Mouse (Mus musculus) midbrain, embryonic 15.5 days (tissue): ENCODE measurements at regions not wholly inside any gene's neighbourhood (a gene's known extent, or its start where the extent isn't known, plus 50 kb on each side); places are given as distances from the start of the nearest gene placed in this dataset.

Source experiments
- ATAC-seq: fragments of 200-750 bp; cut with Nextera tagmentation; replicated peaks from 2 replicates; pipeline ENCODE4 v1.8.0; 2017; ENCODE audit warnings: moderate TSS enrichment
- H3K27ac ChIP-seq: fragments of 300-500 bp; sonication (generic); 2 replicates; pipeline ENCODE4 v1.5.1; 2015; ENCODE audit warnings: mild to moderate bottlenecking, inconsistent platforms
- H3K27me3 ChIP-seq: fragments of 300-500 bp; sonication (generic); replicated peaks from 2 replicates; pipeline ENCODE4 v1.6.1; 2015; ENCODE audit warnings: inconsistent platforms
- H3K36me3 ChIP-seq: fragments of 300-500 bp; sonication (generic); replicated peaks from 2 replicates; pipeline ENCODE4 v1.6.1; 2015; ENCODE audit warnings: inconsistent platforms
- H3K4me1 ChIP-seq: fragments of 300-500 bp; sonication (generic); 2 replicates; pipeline ENCODE4 v1.6.1; 2015; ENCODE audit warnings: inconsistent platforms
- H3K4me2 ChIP-seq: fragments of 300-500 bp; sonication (generic); 2 replicates; pipeline ENCODE4 v1.6.1; 2015; ENCODE audit warnings: inconsistent platforms, mild to moderate bottlenecking, moderate library complexity
- H3K4me3 ChIP-seq: fragments of 300-500 bp; sonication (generic); 2 replicates; pipeline ENCODE4 v1.5.1; 2015; ENCODE audit warnings: mild to moderate bottlenecking, inconsistent platforms
- H3K9ac ChIP-seq: fragments of 300-500 bp; sonication (generic); 2 replicates; pipeline ENCODE4 v1.6.1; 2015; ENCODE audit warnings: mild to moderate bottlenecking, inconsistent platforms
- H3K9me3 ChIP-seq: fragments of 300-500 bp; sonication (generic); 2 replicates; pipeline ENCODE4 v1.6.1; 2016; ENCODE audit warnings: inconsistent platforms
- WGBS: fragments of 180-500 bp; shearing (Covaris S2); methylation state at CpG from one replicate; pipeline ENCODE4 v1.1.7; 2015; ENCODE audit warnings: mixed read lengths; 5-methylcytosine and 5-hydroxymethylcytosine counted together

DNA sequence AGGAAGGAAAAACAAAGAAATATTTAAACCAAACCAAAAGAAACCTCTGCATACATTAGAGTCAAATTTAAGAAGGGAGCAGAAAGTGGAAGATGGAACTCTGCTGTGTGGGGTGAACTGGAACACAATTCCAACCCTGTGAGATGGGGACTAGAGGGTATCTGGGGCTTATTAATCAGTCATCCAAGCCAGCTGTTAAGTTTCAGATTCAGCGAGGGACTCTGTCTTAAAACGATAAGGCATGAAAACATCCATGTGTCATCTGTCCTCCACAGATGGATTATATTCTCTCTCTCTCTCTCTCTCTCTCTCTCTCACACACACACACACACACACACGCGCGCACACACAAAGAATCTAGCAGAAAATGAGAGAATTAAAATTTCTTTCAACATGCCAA, 147.6 kb upstream of the Marcks start:
- H3K9me3 ChIP-seq: no peaks in the 10 kb centered on the region
- no peak for ATAC-seq
- H3K4me1 ChIP-seq: no peaks in the 10 kb centered on the region
- H3K4me3 ChIP-seq: no peak overlapping the region
- H3K27ac ChIP-seq: no peak overlapping the region
- 93% methylated on average over 5 of the region's 5 CpGs for WGBS
- no peaks in the 10 kb centered on the region for H3K27me3 ChIP-seq
- no peak overlapping the region for H3K4me2 ChIP-seq
- H3K9ac ChIP-seq: no peak overlapping the region
- H3K36me3 ChIP-seq: no peaks in the 10 kb centered on the region

GRCm38 (mm10) chr10:37282951-37283350, 144.2 kb upstream of the Marcks start:
- H3K27ac ChIP-seq: no peak overlapping the region
- H3K27me3 ChIP-seq: no peaks in the 10 kb centered on the region
- no peak overlapping the region for H3K9ac ChIP-seq
- ATAC-seq: no peak
- H3K36me3 ChIP-seq: no peaks in the 10 kb centered on the region
- no peak overlapping the region for H3K4me2 ChIP-seq
- H3K4me3 ChIP-seq: no peak overlapping the region
- no peaks in the 10 kb centered on the region for H3K9me3 ChIP-seq
- H3K4me1 ChIP-seq: no peaks in the 10 kb centered on the region

GRCm38 (mm10) chr10:37280823-37281222, 142.1 kb upstream of the Marcks start:
- WGBS: 88% methylated on average over 4 of the region's 4 CpGs
- H3K27me3 ChIP-seq: no peaks in the 10 kb centered on the region
- H3K9ac ChIP-seq: no peak overlapping the region
- ATAC-seq: no peak
- no peak overlapping the region for H3K27ac ChIP-seq
- H3K4me3 ChIP-seq: no peak overlapping the region
- H3K4me2 ChIP-seq: no peak overlapping the region
- no peaks in the 10 kb centered on the region for H3K9me3 ChIP-seq
- no peaks in the 10 kb centered on the region for H3K4me1 ChIP-seq
- no peaks in the 10 kb centered on the region for H3K36me3 ChIP-seq

DNA sequence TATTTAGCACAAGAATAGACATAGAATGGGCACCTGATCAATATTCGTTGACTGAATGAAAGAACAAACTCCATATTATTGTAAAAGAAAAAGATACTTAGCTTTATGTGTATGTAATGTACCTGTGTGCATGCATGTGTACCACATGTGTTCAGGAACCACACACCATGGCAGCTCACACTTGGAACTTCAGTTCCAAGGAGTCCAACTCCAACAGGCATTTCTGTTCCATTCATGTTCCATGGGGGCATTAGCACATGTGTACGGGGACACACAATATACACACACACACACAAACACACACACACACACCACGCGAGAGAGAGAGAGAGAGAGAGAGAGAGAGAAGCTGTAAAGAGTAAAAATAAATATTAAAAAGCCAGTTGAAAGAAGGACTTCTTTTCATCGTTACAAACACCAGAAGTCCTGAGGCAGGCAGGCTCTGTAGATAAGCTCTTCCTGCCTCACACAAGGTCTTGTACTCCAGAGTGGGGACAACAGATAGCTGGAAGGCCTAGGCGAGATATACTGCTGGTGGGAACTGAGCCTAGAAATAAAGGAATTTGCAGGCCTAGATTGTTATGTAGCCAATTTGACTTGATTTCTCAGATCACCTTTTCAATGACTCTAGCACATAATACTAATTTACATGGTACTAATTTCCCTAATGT, 141.6 kb upstream of the Marcks start:
- 89% methylated on average over 6 of the region's 6 CpGs for WGBS
- no peak for ATAC-seq
- Histone ChIP-seq H3K4me2 (no peak overlapping the region), H3K9ac (no peak overlapping the region), H3K27me3 (no peaks in the 10 kb centered on the region), H3K9me3 (no peaks in the 10 kb centered on the region), H3K36me3 (no peaks in the 10 kb centered on the region), H3K27ac (no peak overlapping the region), H3K4me1 (no peaks in the 10 kb centered on the region), H3K4me3 (no peak overlapping the region)

GRCm38 (mm10) chr10:37279316-37279715, 140.6 kb upstream of the Marcks start:
- Histone ChIP-seq H3K4me1 (no peaks in the 10 kb centered on the region), H3K27ac (no peak overlapping the region), H3K36me3 (no peaks in the 10 kb centered on the region), H3K4me2 (no peak overlapping the region), H3K4me3 (no peak overlapping the region), H3K9me3 (no peaks in the 10 kb centered on the region), H3K27me3 (no peaks in the 10 kb centered on the region), H3K9ac (no peak overlapping the region)
- no peak for ATAC-seq
- 50% methylated on average over 1 of the region's 1 CpGs for WGBS

- no peak overlapping the region for H3K4me3 ChIP-seq
- H3K27me3 ChIP-seq: no peaks in the 10 kb centered on the region
- H3K9me3 ChIP-seq: no peaks in the 10 kb centered on the region
- H3K27ac ChIP-seq: no peak overlapping the region
- WGBS: 82% methylated on average over 1 of the region's 1 CpGs
- no peaks in the 10 kb centered on the region for H3K36me3 ChIP-seq
- no peaks in the 10 kb centered on the region for H3K4me1 ChIP-seq
- ATAC-seq: no peak
- H3K4me2 ChIP-seq: no peak overlapping the region
- no peak overlapping the region for H3K9ac ChIP-seq
These were observed 137.1 kb upstream of the Marcks start for GRCm38 (mm10) chr10:37275857-37276256.

- Histone ChIP-seq H3K9me3 (no peaks in the 10 kb centered on the region), H3K27ac (no peak overlapping the region), H3K9ac (no peak overlapping the region), H3K4me1 (no peaks in the 10 kb centered on the region), H3K27me3 (no peaks in the 10 kb centered on the region), H3K4me3 (no peak overlapping the region), H3K4me2 (no peak overlapping the region), H3K36me3 (no peaks in the 10 kb centered on the region)
- 81% methylated on average over 7 of the region's 7 CpGs for WGBS
- no peak for ATAC-seq
These were observed 136.6 kb upstream of the Marcks start for GRCm38 (mm10) chr10:37275271-37275670.

DNA sequence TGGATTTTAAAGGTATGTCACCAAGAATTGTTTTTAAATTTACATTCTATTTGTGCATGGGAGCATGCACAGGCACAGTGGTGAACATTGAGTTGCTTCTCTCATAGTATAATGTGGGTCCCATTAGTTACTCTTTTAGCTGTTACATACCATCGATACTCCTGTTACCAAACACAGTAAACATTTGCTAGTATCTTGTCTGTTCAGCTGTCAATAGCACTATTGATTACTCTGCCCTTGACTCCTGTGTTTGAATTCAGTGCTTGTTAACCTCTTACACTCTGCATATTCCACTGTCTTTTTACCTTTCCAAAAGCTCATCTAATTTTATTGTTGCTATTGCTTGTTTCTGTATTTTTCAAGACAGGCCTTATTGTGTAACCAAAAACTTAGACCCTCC, 133.2 kb upstream of the Marcks start:
- Histone ChIP-seq H3K27ac (no peak overlapping the region), H3K4me1 (no peaks in the 10 kb centered on the region; the same call in 1 of the 2 replicates), H3K9me3 (no peaks in the 10 kb centered on the region), H3K36me3 (no peaks in the 10 kb centered on the region), H3K4me2 (no peak overlapping the region), H3K9ac (no peak overlapping the region), H3K27me3 (no peaks in the 10 kb centered on the region), H3K4me3 (no peak overlapping the region)
- no peak for ATAC-seq
- WGBS: 76% methylated on average over 1 of the region's 1 CpGs

DNA sequence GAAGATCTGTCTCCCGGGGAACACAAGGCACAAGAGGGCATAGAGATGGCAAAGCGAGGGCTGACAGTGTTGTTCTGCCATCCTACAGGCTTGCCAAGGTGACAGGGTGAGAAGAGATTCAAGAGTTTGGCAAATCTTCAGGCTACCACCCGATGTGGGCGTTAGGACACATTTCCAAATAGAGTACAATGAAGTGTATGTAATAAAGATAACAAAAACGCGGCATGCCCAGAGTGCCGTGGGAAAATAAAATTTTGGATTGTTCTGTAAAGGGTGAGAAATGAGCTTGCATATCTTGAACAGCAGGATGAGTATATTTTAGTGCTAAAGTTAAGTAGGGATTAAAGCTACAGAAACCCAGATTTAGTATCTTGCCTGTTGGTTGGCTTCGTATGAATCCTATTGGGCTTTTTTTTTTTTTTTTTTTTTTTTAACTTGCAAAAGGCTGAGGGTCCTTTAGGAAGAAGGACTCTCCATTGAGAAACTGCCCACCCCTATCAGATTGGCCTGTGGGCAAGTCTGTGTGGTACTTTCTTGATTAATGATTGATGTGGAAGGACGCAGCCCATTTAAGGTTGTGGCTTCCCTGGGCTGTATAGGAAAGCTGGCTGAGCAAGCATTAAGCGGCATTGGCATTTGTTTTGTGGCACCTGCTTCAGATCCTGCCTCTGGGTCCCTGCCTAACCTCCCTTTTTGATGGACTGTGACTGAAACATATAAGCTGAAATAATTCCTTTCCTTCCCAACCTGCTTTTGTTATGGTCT, 131.7 kb upstream of the Marcks start:
- Histone ChIP-seq H3K27me3 (no peaks in the 10 kb centered on the region), H3K4me1 (no peaks in the 10 kb centered on the region; the same call in 1 of the 2 replicates), H3K36me3 (no peaks in the 10 kb centered on the region), H3K9ac (no peak overlapping the region), H3K9me3 (no peaks in the 10 kb centered on the region), H3K4me3 (no peak overlapping the region), H3K27ac (no peak overlapping the region), H3K4me2 (no peak overlapping the region)
- ATAC-seq: peak; percentile 52; the same call in 1 of the 2 replicates
- 77% methylated on average over 10 of the region's 10 CpGs for WGBS

GRCm38 (mm10) chr10:37266909-37267308, 128.2 kb upstream of the Marcks start:
- WGBS: 63% methylated on average over 1 of the region's 1 CpGs
- no peak for ATAC-seq
- no peaks in the 10 kb centered on the region for H3K36me3 ChIP-seq

GRCm38 (mm10) chr10:37260791-37261488, 122.2 kb upstream of the Marcks start:
- H3K4me1 ChIP-seq: no peaks in the 10 kb centered on the region
- H3K9me3 ChIP-seq: no peaks in the 10 kb centered on the region
- no peaks in the 10 kb centered on the region for H3K27me3 ChIP-seq
- no peak overlapping the region for H3K9ac ChIP-seq
- H3K4me2 ChIP-seq: no peak overlapping the region
- no peak overlapping the region for H3K4me3 ChIP-seq
- no peak for ATAC-seq
- H3K36me3 ChIP-seq: no peaks in the 10 kb centered on the region
- no peak overlapping the region for H3K27ac ChIP-seq
- 82% methylated on average over 8 of the region's 8 CpGs for WGBS

More at GRCm38 (mm10) chr10:37266909-37267308, 128.2 kb upstream of the Marcks start:
- no peak overlapping the region for H3K4me2 ChIP-seq
- no peaks in the 10 kb centered on the region; the same call in 1 of the 2 replicates for H3K4me1 ChIP-seq
- H3K4me3 ChIP-seq: no peak overlapping the region
- no peak overlapping the region for H3K27ac ChIP-seq
- no peaks in the 10 kb centered on the region for H3K9me3 ChIP-seq
- H3K27me3 ChIP-seq: no peaks in the 10 kb centered on the region
- no peak overlapping the region for H3K9ac ChIP-seq

GRCm38 (mm10) chr10:37259186-37259585, 120.5 kb upstream of the Marcks start:
- Histone ChIP-seq H3K36me3 (no peaks in the 10 kb centered on the region), H3K27ac (no peak overlapping the region), H3K27me3 (no peaks in the 10 kb centered on the region), H3K4me1 (no peaks in the 10 kb centered on the region), H3K9ac (no peak overlapping the region), H3K9me3 (no peaks in the 10 kb centered on the region), H3K4me2 (no peak overlapping the region), H3K4me3 (no peak overlapping the region)
- WGBS: 87% methylated on average over 3 of the region's 3 CpGs
- no peak for ATAC-seq
